Mouse (Mus musculus) stomach, embryonic 14.5 days (tissue): ENCODE data around the gene Ntrk3. TPM values are rescaled to one million over a fixed set of nuclear protein-coding genes. Genes with fewer than 3 reads are reported as not detected.

Experiments used
- ATAC-seq: fragments of 200-750 bp; cut with Nextera tagmentation; 2 replicates; pipeline ENCODE4 v1.8.0; 2017; ENCODE audit warnings: low read depth, moderate TSS enrichment; ENCODE audit not compliant: insufficient number of reproducible peaks, insufficient read depth, low FRiP score
- H3K27ac ChIP-seq: fragments of 300-500 bp; sonication (generic); 2 replicates; pipeline ENCODE4 v1.5.1; 2014; ENCODE audit warnings: mild to moderate bottlenecking, low read length, moderate library complexity, mixed read lengths
- H3K27me3 ChIP-seq: fragments of 300-500 bp; sonication (generic); 2 replicates; pipeline ENCODE4 v1.6.1; 2014; ENCODE audit warnings: low read length, control low read depth, mixed read lengths; ENCODE audit not compliant: control insufficient read depth, insufficient read depth
- H3K36me3 ChIP-seq: fragments of 300-500 bp; sonication (generic); 2 replicates; pipeline ENCODE4 v1.6.1; 2014; ENCODE audit warnings: mild to moderate bottlenecking, control low read depth, low read length, moderate library complexity, mixed read lengths; ENCODE audit not compliant: control insufficient read depth, insufficient read depth
- H3K4me1 ChIP-seq: fragments of 300-500 bp; sonication (generic); 2 replicates; pipeline ENCODE4 v1.6.1; 2014; ENCODE audit warnings: low read length, control low read depth, mixed read lengths; ENCODE audit not compliant: control insufficient read depth, insufficient read depth
- H3K4me2 ChIP-seq: fragments of 300-500 bp; sonication (generic); replicated peaks from 2 replicates; pipeline ENCODE4 v1.6.1; 2014; ENCODE audit warnings: low read depth, low read length, control low read depth
- H3K4me3 ChIP-seq: fragments of 300-500 bp; sonication (generic); 2 replicates; pipeline ENCODE4 v1.5.1; 2014; ENCODE audit warnings: low read depth, low read length, control low read depth
- H3K9ac ChIP-seq: fragments of 300-500 bp; sonication (generic); replicated peaks from 2 replicates; pipeline ENCODE4 v1.6.1; 2014; ENCODE audit warnings: low read depth, mild to moderate bottlenecking, control low read depth, low read length, moderate library complexity, mixed read lengths
- H3K9me3 ChIP-seq: fragments of 300-500 bp; sonication (generic); 2 replicates; pipeline ENCODE4 v1.6.1; 2016; ENCODE audit warnings: low read depth, low read length, control low read depth; ENCODE audit not compliant: control insufficient read depth
- WGBS: fragments of 180-500 bp; shearing (Covaris S2); extraction: QIAGEN DNeasy Blood & Tissue Kit; methylation state at CpG from one replicate; pipeline ENCODE4 v1.1.7; 2014; 5-methylcytosine and 5-hydroxymethylcytosine counted together
- polyA plus RNA-seq: library from polyadenylated mRNA; unstranded; fragments of >200 nt; fragmentation: Nextera tagmentation; extraction: Ambion mirVana; gene quantifications from 2 replicates; pipeline ENCODE4 v1.2.1, GENCODE M21; 2014

Gene Ntrk3
- polyA plus RNA-seq, 1 experiment from 2014 or later, result 5.9 TPM

GRCm38 (mm10) chr7:78586800-78587199 is 151.0 kb downstream of the Ntrk3 start:
- H3K9ac ChIP-seq, result no peak overlapping the region
- H3K4me1 ChIP-seq, result no peaks in the 10 kb centered on the region
- no peaks in the 10 kb centered on the region for H3K9me3 ChIP-seq
- 25% methylated on average over 3 of the region's 3 CpGs for WGBS
- 0 out of 2 replicates have a peak, but pooled peaks cover 13% of the 10 kb centered on the region for H3K27me3 ChIP-seq
- ATAC-seq, result no peak
- no peak overlapping the region for H3K27ac ChIP-seq
- no peak overlapping the region for H3K4me2 ChIP-seq
- H3K4me3 ChIP-seq, result no peak overlapping the region
- H3K36me3 ChIP-seq, result no peaks in the 10 kb centered on the region

- no peak for ATAC-seq
- peaks cover 16% of the 10 kb centered on the region; the same call in 1 of the 2 replicates for H3K27me3 ChIP-seq
- no peaks in the 10 kb centered on the region for H3K9me3 ChIP-seq
Observed at GRCm38 (mm10) chr7:78585960-78586359, 151.9 kb downstream of the Ntrk3 start.

GRCm38 (mm10) chr7:78584936-78585335 is 152.9 kb downstream of the Ntrk3 start:
- H3K4me1 ChIP-seq, result no peaks in the 10 kb centered on the region
- 78% methylated on average over 2 of the region's 2 CpGs for WGBS
- H3K9me3 ChIP-seq, result no peaks in the 10 kb centered on the region
- no peak for ATAC-seq
- peaks cover 25% of the 10 kb centered on the region for H3K27me3 ChIP-seq
- no peak overlapping the region for H3K27ac ChIP-seq
- H3K36me3 ChIP-seq, result no peaks in the 10 kb centered on the region
- no peak overlapping the region for H3K9ac ChIP-seq
- no peak overlapping the region for H3K4me2 ChIP-seq
- H3K4me3 ChIP-seq, result no peak overlapping the region

More at GRCm38 (mm10) chr7:78585960-78586359, 151.9 kb downstream of the Ntrk3 start:
- Histone ChIP-seq H3K9ac (no peak overlapping the region), H3K36me3 (no peaks in the 10 kb centered on the region), H3K4me3 (no peak overlapping the region), H3K4me1 (no peaks in the 10 kb centered on the region), H3K4me2 (no peak overlapping the region), H3K27ac (no peak overlapping the region)
- WGBS, result 50% methylated on average over 7 of the region's 7 CpGs

GRCm38 (mm10) chr7:78584499-78584898 is 153.3 kb downstream of the Ntrk3 start:
- 10% methylated on average over 3 of the region's 3 CpGs for WGBS
- Histone ChIP-seq H3K4me3 (no peak overlapping the region), H3K27ac (no peak overlapping the region), H3K27me3 (peaks cover 30% of the 10 kb centered on the region), H3K9ac (no peak overlapping the region), H3K36me3 (no peaks in the 10 kb centered on the region), H3K4me1 (peaks cover 4% of the 10 kb centered on the region; the same call in 1 of the 2 replicates), H3K9me3 (no peaks in the 10 kb centered on the region), H3K4me2 (no peak overlapping the region)
- no peak for ATAC-seq

- 53% methylated on average over 6 of the region's 6 CpGs for WGBS
- no peak for ATAC-seq
- H3K9me3 ChIP-seq, result no peaks in the 10 kb centered on the region
- peaks cover 5% of the 10 kb centered on the region; the same call in 1 of the 2 replicates for H3K4me1 ChIP-seq
- H3K27me3 ChIP-seq, result peaks cover 36% of the 10 kb centered on the region
- no peaks in the 10 kb centered on the region for H3K36me3 ChIP-seq
- no peak overlapping the region for H3K27ac ChIP-seq
- H3K9ac ChIP-seq, result no peak overlapping the region
- no peak overlapping the region for H3K4me2 ChIP-seq
- no peak overlapping the region for H3K4me3 ChIP-seq
Observed at GRCm38 (mm10) chr7:78583678-78584077, 154.1 kb downstream of the Ntrk3 start.

GRCm38 (mm10) chr7:78581341-78581740 is 156.5 kb downstream of the Ntrk3 start:
- Histone ChIP-seq H3K4me1 (peaks cover 5% of the 10 kb centered on the region; the same call in 1 of the 2 replicates), H3K27ac (no peak overlapping the region), H3K9me3 (no peaks in the 10 kb centered on the region), H3K9ac (no peak overlapping the region), H3K36me3 (no peaks in the 10 kb centered on the region), H3K4me3 (no peak overlapping the region), H3K27me3 (peaks cover 44% of the 10 kb centered on the region), H3K4me2 (no peak overlapping the region)
- WGBS, result 49% methylated on average over 1 of the region's 1 CpGs
- no peak for ATAC-seq

- 4% methylated on average over 13 of the region's 13 CpGs for WGBS
- peak overlapping the region; percentile 77 for H3K4me2 ChIP-seq
- H3K4me3 ChIP-seq, result peak overlapping the region; percentile 40
- no peaks in the 10 kb centered on the region for H3K9me3 ChIP-seq
- no peak overlapping the region for H3K9ac ChIP-seq
- no peak for ATAC-seq
- H3K4me1 ChIP-seq, result peaks cover 5% of the 10 kb centered on the region; the same call in 1 of the 2 replicates
- no peak overlapping the region for H3K27ac ChIP-seq
- no peaks in the 10 kb centered on the region for H3K36me3 ChIP-seq
- peaks cover 57% of the 10 kb centered on the region for H3K27me3 ChIP-seq
Observed at GRCm38 (mm10) chr7:78579461-78580234, 158.2 kb downstream of the Ntrk3 start.

GRCm38 (mm10) chr7:78578461-78579359 is 159.1 kb downstream of the Ntrk3 start:
- Histone ChIP-seq H3K9ac (no peak overlapping the region; the same call in 1 of the 2 replicates), H3K27me3 (peaks cover 57% of the 10 kb centered on the region), H3K27ac (no peak overlapping the region), H3K9me3 (no peaks in the 10 kb centered on the region), H3K4me1 (peaks cover 5% of the 10 kb centered on the region; the same call in 1 of the 2 replicates), H3K4me3 (peak overlapping the region; percentile 40), H3K36me3 (no peaks in the 10 kb centered on the region), H3K4me2 (peak overlapping the region; percentile 77)
- ATAC-seq, result no peak
- WGBS, result under 1% methylated on average over 50 of the region's 66 CpGs
